In genomic region chr9:96704935-96705334, GRCm38 (mm10) we compare ENCODE assay signal across 8 mouse cellular contexts. TPM values are rescaled to one million over a fixed set of nuclear protein-coding genes. Genes with fewer than 3 reads are reported as not detected.
DNase-seq lines count a peak whose midpoint lies in the region; ATAC-seq and TF ChIP-seq lines count a peak whose summit lies in the region.

No protein-coding gene starts in this region.

- WGBS in hindbrain, embryonic 10.5 days = 91% methylated on average over 9 of the region's 9 CpGs
- 93% methylated on average over 9 of the region's 9 CpGs for WGBS in hindbrain, embryonic 13.5 days
- 90% methylated on average over 9 of the region's 9 CpGs for WGBS in neural tube, embryonic 13.5 days
- 69% methylated on average over 9 of the region's 9 CpGs for WGBS in heart, postnatal 0 days

- H3K9me3 ChIP-seq in hindbrain, embryonic 10.5 days = no peaks in the 10 kb centered on the region
- H3K9me3 ChIP-seq in hindbrain, embryonic 13.5 days = no peaks in the 10 kb centered on the region
- H3K9me3 ChIP-seq in neural tube, embryonic 13.5 days = no peaks in the 10 kb centered on the region
- no peaks in the 10 kb centered on the region for H3K9me3 ChIP-seq in heart, postnatal 0 days (replicated peaks; ENCODE audit: control insufficient read depth, low read length)

- H3K4me3 ChIP-seq in hindbrain, embryonic 10.5 days = no peak overlapping the region
- H3K4me3 ChIP-seq in hindbrain, embryonic 13.5 days = no peak overlapping the region
- no peak overlapping the region for H3K4me3 ChIP-seq in neural tube, embryonic 13.5 days
- no peak overlapping the region for H3K4me3 ChIP-seq in heart, postnatal 0 days (ENCODE audit: low read depth, low read length)

- no peak for ATAC-seq in hindbrain, embryonic 13.5 days (ENCODE audit: low FRiP score)
- ATAC-seq in neural tube, embryonic 13.5 days (ENCODE audit: low read depth) = no peak
- no peak for ATAC-seq in heart, postnatal 0 days (ENCODE audit: insufficient read depth, low read depth)
- ATAC-seq in monocyte, adult 5-6 weeks (replicated peaks; ENCODE audit: insufficient number of reproducible peaks, low FRiP score, low TSS enrichment, poor library complexity, severe bottlenecking) = no peak

- H3K27me3 ChIP-seq in hindbrain, embryonic 10.5 days (ENCODE audit: insufficient read depth, poor library complexity, severe bottlenecking) = no peaks in the 10 kb centered on the region
- H3K27me3 ChIP-seq in hindbrain, embryonic 13.5 days = no peaks in the 10 kb centered on the region
- no peaks in the 10 kb centered on the region for H3K27me3 ChIP-seq in neural tube, embryonic 13.5 days
- H3K27me3 ChIP-seq in heart, postnatal 0 days (ENCODE audit: control insufficient read depth, insufficient read depth, low read length) = no peaks in the 10 kb centered on the region

- peaks cover 13% of the 10 kb centered on the region for H3K4me1 ChIP-seq in hindbrain, embryonic 10.5 days (replicated peaks)
- peaks cover 16% of the 10 kb centered on the region for H3K4me1 ChIP-seq in hindbrain, embryonic 13.5 days (replicated peaks)
- peaks cover 12% of the 10 kb centered on the region; the same call in 1 of the 2 replicates for H3K4me1 ChIP-seq in neural tube, embryonic 13.5 days (replicated peaks)
- H3K4me1 ChIP-seq in heart, postnatal 0 days (ENCODE audit: control insufficient read depth, insufficient read depth) = peaks cover 34% of the 10 kb centered on the region

- no peak overlapping the region for H3K4me2 ChIP-seq in hindbrain, embryonic 13.5 days
- no peak overlapping the region for H3K4me2 ChIP-seq in neural tube, embryonic 13.5 days
- H3K4me2 ChIP-seq in heart, postnatal 0 days (ENCODE audit: low read depth, low read length) = peak overlapping the region; percentile 37; the same call in 1 of the 2 replicates

- TF ChIP-seq EP300 in heart, postnatal 0 days (IDR thresholded peaks at IDR 0.05; ENCODE audit: low read depth) = no peak

- H3K9ac ChIP-seq in hindbrain, embryonic 13.5 days = no peak overlapping the region
- H3K9ac ChIP-seq in neural tube, embryonic 13.5 days = no peak overlapping the region
- H3K9ac ChIP-seq in heart, postnatal 0 days (replicated peaks; ENCODE audit: low read depth, low read length) = peak overlapping the region; percentile 35; the same call in 1 of the 2 replicates

- H3K27ac ChIP-seq in hindbrain, embryonic 10.5 days = peak overlapping the region; percentile 71; the same call in 1 of the 2 replicates
- H3K27ac ChIP-seq in hindbrain, embryonic 13.5 days = no peak overlapping the region
- peak overlapping the region; percentile 70 for H3K27ac ChIP-seq in neural tube, embryonic 13.5 days (replicated peaks)
- peak overlapping the region; percentile 94 for H3K27ac ChIP-seq in heart, postnatal 0 days (ENCODE audit: low read depth)

- H3K36me3 ChIP-seq in hindbrain, embryonic 10.5 days = peaks cover under 1% of the 10 kb centered on the region
- peaks cover 15% of the 10 kb centered on the region for H3K36me3 ChIP-seq in hindbrain, embryonic 13.5 days
- peaks cover 24% of the 10 kb centered on the region for H3K36me3 ChIP-seq in neural tube, embryonic 13.5 days
- H3K36me3 ChIP-seq in heart, postnatal 0 days (replicated peaks; ENCODE audit: control insufficient read depth, insufficient read depth, low read length) = peaks cover 8% of the 10 kb centered on the region

- TF ChIP-seq CTCF in heart, postnatal 0 days (IDR thresholded peaks at IDR 0.05; ENCODE audit: low read depth) = no peak

- no peak for DNase-seq in hindbrain, embryonic 10.5 days (ENCODE audit: low spot score)
- no peak for DNase-seq in neural tube, embryonic 10.5 days (ENCODE audit: extremely low spot score, low spot score)
- no peak for DNase-seq in heart, postnatal 0 days (ENCODE audit: low spot score)
- peak; percentile 27 for DNase-seq in thymus, postnatal 25 days
- DNase-seq in right cerebral cortex, postnatal 4 days = no peak

RNA-seq across cellular contexts. Expression of gene Zbtb38, which starts 47.7 kb away (rescaled TPM):
- 7.8 and 8.5 TPM in 2 replicates for polyA plus RNA-seq in hindbrain, embryonic 10.5 days (2016; fragmentation: Nextera tagmentation; extraction: Ambion mirVana)
- 42.2 and 44.0 TPM in 2 replicates for polyA plus RNA-seq in hindbrain, embryonic 13.5 days (2015; fragmentation: Nextera tagmentation; extraction: Ambion mirVana)
- polyA plus RNA-seq in neural tube, embryonic 13.5 days (2015; fragmentation: Nextera tagmentation; extraction: Ambion mirVana) = 38.5 and 41.3 TPM in 2 replicates
- total RNA-seq in heart, postnatal 0 days (2014; rRNA removed; ENCODE audit: low replicate concordance) = 31.8 and 44.5 TPM in 2 replicates
- 27.5 and 28.7 TPM in 2 replicates for polyA plus RNA-seq in heart, postnatal 0 days (2015; fragmentation: Nextera tagmentation; extraction: Ambion mirVana)
- total RNA-seq in monocyte, adult 5-6 weeks (2017) = 25.0 to 52.6 TPM (median 30.4 TPM) in 3 replicates
